Mouse (Mus musculus): ENCODE measurements around the gene Gfra1.

Gfra1 gene

DNA sequence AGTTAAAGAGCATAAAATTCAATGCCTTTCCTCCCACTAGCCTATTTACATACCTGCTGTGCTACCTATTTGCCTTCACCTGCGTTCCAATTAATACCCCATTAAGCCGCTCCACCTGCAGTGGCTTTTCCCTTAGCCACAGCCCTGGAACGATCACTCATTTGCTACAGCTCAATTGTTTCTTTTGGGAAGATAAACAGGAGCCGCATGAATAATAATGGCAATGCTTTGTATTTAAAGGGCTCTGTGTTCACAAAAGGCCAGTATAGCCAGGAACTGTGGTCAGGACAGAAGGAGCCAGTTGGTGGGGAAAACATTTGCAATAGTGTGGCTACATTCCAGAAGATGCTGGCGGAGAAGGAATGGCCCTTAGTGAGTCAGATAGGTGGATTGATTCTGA, 141.1 kb downstream of the Gfra1 start:
- no peak for DNase-seq

DNA sequence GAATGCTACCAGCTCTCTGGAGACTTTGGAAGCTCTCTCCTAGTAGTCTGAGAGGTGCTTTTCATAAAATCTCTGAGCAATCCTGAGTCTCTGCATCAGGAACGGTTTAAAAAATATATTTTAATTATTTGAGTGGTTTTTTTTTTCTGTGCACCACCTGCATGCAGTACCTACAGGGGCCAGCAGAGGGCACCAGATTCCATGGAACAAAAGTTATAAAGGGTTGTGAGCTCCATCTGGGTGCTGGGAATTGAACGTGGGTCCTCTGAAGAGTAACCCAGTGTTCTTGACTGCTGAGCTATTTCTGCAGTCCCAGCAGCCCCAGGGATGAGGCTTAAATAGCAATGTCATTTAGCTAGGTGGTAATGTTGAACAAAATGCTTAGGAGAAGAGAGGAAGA, 141.9 kb downstream of the Gfra1 start:
- no peak for DNase-seq

DNA sequence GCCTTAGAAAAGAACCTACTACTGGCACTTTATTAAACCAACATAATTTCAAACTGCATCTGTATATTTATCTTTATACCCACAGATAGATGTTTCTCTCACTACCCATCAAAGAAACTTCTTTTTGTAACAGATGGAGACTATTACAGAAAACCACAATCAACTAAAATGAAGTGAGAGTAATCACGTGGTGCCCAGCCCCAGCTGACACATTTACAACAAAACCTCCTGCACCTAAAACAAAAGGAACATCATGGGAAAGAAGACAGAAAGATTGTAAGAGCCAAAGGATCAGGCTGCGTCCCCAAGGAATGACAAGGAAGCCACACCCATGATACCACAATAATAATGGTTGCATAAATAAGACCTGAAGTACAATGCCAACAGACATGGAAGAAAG, 143.2 kb downstream of the Gfra1 start:
- no peak for DNase-seq

DNA sequence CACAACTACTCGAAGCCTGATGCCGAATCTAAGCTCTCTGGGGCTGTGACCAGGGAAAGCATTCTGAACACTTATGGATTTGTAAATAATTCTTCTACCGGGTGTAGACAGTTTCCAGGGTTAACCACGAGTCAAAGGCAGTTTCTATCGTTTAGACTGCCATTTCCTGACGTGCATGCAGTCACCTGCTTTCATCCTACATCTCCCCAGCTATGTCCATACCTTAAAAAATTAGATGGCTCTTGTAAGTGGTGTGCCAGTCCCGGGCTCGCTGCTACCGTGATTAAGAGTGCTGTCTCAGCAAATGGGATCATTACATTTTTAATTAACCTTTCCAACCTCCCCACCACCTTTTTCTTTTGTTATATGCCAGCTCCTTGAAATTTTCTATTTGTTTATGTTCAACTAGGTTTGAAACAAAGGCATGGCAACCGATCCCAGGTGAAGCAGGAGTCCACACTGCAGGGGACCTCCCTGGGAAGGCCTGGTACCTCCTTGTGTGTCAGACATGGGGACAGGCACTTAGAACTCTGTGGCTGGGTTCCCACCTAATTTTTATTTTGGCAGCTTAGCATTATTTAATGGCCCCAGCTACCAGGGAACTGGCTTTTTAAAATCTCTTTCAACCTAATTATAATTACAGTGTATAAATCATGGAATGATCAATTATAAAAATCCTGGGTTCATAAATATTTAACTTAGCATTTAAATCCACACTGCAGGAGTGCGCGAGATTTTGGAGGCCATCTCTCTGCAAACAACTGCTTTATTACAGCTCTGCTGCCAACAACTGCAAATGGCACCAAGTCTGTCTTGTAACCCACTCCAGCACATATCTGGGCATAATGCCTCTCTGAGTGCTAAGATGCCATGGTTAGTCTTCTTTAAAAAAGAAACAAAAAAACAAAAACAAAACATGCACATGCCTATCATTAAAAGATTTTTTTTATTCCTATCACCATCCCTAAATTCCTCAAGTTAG, 145.1 kb downstream of the Gfra1 start:
- DNase-seq, result no peak

DNA sequence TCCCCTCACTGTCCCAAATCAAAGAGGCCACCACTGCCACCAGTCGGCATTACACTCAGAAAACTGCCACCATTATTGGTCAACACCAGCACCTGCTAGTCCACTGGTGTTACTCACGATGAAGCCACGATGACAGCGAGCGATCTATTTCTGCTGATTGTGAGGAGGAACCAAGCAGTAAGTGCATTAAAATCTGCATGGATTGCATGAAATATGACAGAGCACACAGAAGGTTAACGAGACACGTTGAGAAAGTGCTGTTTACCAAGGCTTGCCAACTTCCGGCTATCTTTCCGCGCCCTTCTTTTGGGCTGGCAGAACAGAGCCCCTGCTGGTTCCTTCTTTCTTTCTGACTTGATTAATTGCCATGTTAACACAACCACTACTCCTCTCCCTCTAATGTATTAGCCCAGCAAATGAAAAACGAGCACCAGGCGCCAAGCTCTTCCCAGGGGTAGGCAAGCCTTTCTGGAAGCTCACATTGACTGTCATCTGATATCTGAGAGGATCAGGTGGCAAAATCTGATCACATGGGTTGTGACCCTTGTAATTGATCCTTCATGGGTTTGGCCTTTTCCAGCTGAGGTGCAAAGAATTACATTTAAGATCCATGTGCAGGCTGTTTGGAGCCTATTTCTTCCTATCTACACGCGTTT, 146.0 kb downstream of the Gfra1 start:
- no peak for DNase-seq

DNA sequence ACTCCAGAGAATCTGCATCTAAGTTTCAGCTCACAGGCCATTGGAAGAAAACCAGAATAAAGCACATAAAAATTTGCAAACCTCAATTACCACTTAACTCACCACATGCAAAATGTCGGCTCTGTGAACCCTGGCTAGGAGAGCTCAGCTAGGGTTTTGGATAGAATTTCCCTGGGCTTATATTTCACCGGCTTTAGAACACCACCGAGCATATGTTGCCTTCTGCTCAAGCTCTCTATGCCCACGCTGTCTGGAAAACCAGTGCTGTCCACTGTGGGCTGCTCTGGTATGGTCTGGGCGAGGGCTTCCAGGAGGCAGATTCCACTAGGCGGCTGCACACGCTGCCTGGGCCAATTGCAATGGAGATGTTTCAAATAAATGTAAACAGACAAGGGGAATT, 154.6 kb downstream of the Gfra1 start:
- no peak for DNase-seq

DNA sequence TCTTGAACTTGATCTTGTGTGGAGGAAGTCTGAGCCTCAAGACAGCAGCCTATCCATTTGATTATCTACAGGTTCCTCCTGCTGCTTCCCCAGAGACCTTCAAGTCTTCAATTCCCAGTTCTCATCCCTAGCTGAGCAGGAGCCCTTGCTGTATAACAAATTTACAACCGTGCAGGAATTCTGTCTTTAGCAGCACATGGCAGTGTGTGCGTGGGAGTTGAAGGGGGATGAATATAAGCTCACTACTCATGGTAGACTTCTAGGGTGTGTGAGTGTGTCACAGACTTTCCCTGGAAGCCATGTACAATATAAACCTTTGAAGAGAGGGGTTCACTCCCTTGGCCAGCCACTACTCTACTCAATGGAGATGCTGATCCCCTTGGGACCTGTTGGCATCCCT, 157.8 kb downstream of the Gfra1 start:
- no peak for DNase-seq

DNA sequence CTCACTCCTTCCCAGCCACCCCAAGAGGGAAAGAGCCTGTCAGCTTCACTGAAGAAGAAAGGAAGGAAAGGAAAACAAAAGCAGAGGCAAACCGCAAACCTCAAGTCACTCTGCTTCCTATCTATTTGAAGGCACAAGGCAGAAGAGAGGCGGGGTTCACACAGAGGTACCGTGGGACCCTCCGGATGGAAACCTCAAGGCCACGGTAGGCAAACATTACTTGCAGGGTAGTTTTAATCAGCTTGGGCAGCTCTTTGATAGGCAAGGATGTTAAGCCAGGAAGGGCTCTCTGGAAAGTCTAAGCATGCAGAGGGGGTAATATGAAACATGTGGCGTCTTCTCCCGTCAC, 158.9 kb downstream of the Gfra1 start:
- no peak for DNase-seq

DNA sequence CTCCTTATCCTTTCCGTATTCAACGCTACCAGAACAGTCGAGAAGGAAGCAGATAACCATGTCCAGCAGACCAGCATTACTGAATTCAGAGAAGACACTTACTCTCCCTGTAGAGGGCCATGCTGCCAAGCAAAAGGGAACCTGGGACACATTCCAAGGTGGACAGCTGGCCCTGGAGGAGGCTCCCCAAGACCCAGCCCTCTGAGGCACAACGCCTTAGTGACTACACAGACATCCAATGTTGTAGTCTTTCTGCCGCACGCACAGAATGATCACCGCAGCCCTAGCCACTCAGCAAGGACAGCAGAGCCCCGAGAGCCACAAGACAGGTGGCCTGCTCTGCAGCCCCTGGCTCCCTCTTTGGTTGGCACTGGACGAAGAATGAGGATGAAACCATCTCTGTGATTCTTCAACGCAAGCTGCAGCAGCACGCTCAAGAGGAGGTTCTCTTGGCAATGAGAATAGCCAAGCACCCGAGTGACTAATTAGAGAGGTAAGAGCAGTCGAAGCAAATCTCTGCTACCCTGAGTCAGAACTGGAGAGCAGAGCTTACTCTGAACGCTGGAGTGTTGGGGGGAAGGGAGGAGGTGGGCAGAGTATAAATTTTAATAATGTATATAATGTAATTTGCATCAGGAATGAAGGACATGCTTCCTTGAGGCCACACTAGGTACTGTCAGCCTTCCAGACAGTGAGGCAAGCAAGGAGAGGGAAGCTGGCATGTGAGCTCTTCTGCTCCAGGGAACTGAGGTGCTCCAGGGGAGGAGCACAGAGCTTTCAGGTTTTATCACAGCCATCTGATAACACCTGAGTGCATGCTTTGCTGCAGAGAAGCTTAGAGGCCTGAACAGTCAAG, 159.5 kb downstream of the Gfra1 start:
- DNase-seq, result peak; percentile 22

DNA sequence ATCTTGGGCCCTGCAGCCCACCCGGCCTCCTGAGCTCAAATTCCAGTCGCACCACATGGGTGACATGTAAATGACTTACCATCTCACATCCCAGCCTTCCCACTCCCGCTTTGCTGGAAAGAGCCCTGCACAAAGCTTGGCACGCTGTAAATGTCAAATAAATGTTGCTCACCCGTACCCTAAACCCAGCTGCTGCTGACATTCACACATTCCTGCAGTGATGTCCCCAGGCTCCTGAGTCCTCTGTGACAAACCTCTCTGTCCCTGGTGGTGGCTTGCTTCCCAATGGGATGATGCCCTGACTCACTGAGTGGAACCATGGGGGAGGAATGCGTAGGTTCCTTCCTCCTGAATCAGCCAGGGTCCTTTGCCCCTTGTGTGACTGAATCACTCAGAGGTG, 167.6 kb downstream of the Gfra1 start:
- no peak for DNase-seq

DNA sequence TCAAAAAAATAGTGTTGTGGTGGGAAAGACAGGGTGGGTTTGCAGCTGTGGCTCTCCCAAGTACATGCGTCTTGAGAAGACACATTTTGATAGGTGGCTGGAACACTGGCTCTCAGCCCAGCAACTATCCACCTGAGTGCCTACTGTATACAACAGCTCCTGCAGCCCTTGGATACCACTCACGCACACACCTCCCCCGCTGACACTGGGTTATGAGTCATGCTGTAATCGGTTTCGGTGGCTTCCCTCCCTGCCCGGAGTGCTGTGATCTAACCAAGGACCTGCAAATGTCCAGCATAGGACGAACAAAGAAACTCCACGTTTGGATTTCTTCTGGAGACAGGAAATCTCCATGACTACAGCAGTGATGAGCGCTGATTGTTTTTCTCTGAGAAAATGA, 180.4 kb downstream of the Gfra1 start:
- DNase-seq, result no peak

DNA sequence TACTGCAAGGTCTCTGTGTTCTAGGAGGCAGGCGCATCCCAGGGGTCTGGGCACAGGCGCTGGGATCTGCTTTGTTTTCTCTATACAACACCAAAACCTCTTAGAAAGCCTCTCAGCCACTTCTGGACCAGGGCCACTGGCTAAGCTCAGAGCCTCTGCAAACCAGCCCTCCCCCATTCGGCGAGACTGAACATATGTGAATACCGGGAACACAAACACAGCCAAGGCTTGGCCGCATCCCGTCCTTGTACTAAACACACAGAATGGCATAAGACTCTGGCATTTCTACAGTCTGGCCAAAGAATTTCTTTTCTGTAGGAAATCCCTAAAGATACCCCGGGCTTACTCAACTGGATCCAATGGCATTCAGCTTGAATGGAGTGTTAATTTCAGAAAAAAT, 183.9 kb downstream of the Gfra1 start:
- no peak for DNase-seq

DNA sequence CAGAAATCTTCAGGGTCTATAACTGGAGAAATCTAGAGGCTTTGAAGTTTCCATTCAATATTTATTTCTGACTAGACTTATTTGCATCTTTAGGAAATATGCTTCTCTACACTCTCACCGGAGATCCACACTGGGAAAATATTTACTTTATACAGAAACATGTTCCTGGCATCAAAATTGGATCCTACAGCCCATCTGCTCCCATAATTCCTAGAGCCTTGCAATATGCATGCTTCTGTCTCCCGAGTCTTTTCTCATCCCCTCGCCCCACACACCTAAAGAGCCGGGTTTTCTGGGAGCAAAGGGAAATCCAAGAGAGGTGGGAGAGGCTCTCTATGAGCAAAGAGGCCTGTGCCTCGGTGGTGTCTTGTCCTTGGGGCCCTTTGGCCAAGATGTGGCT, 184.9 kb downstream of the Gfra1 start:
- no peak for DNase-seq

DNA sequence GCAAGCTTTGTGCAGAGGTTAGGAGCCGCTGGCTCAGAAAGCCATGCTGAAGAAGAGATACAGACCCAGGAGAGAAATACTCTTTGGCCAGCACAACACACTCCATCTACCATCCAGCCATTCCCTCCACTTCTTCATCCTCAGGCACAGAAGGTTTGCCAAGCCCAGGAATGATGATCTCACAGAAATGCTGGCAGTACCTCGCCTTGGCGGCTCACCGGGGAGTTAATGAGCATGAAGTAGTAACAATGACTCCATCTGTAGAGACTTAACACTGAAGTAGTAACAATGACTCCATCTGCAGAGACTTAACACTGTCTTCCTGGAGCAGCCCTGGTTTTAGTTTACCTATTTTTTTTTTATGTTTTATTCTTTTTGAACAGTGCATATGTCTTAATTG, 187.2 kb downstream of the Gfra1 start:
- no peak for DNase-seq

DNA sequence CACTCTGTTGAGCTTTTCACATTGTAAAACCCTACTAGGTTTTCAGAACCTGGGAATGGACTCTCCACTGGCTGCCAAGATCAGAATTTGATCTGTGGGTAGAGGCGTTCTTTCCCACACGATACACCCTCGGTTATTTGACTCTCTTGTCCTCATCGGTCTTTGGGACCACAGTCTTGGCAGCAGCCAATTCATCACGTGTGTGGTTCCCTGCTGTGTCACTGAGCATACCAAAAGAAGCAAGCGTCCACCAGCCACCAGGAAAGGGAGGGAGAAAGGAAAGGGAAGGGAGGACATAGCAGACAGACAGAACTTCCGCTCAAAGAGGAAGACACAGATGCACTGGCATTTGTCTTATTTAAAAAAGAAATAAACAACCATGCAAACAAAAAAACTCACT, 189.1 kb downstream of the Gfra1 start:
- DNase-seq, result no peak

DNA sequence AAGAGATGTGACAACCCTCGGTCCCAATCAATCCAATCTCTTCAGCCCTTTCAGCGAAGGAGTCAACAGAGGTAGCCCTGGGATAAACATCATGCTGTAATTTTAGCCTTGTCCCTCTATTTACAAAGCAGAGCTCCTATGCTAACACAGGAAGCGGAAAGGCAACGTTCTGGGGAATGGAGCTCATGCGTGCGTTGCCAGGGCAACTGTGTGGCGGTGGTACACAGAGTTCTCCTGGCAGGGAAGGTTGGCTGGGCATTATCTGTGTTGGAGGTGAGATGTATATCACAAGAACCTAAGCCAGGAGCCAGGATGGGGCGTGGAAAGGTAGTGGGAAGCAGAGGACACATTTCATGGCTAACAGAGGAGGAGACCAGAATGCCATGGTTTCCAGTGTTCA, 194.8 kb downstream of the Gfra1 start:
- DNase-seq, result peak; percentile 31

DNA sequence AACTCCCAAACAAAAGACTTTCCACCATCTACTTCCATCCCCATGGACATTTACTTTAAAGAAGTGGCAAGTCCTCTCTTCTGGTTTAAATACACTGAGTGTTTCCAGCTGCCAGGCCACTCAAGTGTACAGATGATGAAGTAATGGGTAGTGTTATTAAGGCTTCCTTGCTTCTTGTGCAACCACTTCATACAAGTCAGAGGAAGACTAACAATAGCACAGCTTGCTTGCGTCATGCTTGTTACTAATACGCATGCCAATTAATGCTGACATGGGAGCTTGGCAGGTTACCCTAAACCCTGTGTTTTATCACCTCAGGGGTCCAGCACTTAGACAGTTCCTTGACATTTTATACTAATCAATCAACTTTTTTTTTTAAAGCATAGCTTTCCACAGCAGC, 196.5 kb downstream of the Gfra1 start:
- DNase-seq, result no peak

DNA sequence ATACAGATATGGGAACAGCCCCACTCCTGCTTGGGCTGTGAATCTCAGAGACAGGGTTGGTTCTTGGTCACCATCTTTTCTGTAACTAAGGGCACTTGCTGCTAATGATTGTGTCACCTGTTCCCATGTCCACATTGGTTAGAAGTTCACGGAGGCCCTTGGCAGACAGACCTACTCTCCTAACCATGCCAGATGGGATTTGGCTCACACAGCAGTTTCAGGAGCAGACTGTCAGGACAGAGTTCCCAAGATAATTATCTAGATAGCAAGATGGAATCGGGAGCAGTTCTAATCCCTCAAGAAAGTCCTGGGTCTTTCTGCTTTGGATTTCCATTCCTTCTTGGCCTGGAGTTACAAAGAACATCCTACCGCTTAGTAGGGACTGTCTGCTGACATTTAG, 199.2 kb downstream of the Gfra1 start:
- no peak for DNase-seq

DNA sequence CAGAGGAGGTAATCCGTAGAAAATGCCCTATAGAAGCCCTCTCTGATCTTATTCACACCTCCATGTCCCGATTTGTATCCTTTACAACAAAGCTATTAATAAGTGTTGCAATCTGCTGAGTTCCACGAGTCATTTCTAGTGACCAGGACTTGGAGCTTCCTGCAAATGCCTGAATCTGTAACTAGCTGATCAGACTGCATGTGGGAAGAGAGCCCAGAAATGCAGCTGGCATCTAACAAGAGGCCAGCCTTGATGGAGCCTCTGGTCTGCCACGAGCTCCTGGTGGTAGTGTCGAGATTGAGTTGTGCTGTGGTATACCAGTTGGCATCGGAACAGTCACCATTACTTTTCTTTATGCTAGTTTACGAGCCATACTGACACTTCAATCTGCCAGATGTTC, 200.3 kb downstream of the Gfra1 start:
- DNase-seq, result no peak

DNA sequence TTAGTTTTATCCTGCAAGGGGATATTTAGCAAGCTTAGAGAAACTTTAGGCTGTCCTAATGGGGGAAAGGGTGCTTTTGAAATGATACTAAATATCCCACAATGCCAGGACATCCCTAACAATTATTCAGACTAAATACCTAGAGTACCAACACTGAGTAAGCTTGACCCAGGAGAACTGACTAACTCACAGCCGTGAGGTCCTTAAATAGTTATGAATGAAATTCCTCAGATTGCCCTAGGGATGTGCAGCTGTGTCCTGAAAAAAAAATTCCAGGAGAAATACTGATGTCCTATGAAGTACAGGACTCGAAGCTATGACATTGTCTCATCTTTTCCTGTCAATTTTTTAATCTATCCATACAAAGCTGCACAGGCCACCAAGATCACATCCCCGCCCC, 201.5 kb downstream of the Gfra1 start:
- no peak for DNase-seq

DNA sequence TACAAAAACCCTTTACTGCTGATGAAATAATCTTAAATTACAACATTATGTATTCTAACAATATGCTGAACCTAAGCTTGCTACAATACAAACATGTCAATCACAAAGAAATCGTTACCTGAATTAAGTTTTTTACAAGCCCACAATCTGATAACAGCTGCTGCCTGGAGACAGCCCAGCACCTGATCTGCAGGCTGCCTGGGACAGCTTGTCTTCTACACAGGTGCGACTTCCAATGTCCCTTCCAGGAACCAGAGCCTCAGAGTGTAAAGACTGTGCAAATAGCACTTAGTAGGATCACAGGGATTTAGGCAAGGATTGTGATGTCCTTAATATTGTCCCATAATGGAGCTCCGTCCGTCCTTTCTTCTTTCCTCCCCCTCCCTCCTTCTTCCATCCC, 204.0 kb downstream of the Gfra1 start:
- DNase-seq, result no peak

DNA sequence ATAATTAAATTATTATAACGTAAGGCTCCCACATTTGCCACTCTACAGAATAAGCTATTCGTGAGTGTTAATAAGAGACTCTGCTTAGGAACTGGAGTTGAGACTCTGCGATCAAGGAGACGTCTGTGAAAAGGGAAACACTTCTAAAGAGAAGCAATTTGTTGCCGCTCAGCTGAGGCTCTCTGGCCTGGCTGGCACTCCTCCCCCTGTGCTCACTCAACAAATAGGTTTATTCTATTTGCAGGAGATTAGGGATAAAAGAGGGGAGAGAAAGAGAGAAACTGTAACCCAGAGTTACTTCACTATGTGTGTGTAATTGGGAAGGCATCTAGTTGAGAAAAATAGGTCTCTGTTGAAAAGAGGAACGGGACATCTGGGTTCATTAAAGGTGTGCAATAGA, 204.6 kb downstream of the Gfra1 start:
- no peak for DNase-seq

DNA sequence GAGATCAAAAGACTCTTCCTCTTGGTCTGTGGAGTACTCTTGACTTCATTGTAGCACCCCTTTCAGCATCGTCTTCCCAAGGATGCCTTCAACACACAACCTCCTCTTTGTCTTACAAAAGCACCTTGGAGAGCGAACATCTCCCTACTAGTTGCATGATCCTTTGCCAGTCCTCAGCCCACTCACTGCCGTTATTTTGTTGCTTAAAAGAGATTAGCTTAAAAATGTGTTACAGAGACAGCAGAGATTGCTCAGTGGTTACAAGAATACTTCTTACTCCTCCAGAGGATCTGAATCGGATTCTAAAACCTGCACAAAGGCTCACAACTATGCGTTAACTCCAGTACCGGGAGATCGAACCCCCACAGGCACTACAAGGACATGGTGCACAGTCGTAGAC, 205.5 kb downstream of the Gfra1 start:
- no peak for DNase-seq

DNA sequence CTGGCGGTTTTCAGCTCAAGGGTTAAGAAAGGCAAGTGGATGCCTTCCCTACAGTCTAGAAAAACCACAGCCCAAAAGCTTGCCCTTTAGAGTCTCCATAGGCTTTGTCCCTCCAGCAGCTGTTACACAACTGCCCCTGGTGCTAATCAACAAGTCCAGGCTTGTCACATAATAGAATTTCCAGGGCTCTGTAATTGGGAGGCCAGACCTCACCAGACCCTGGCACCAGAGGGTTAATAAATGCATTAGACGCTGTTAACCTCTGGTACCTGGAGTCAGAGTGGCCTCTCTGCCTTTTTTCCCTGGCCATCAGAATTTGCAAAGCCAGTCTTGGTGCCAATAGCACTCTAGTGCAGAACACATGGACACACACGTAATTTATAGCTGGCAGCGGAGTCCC, 211.6 kb downstream of the Gfra1 start:
- DNase-seq, result no peak

Data from right cerebral cortex, postnatal 14 days (tissue).